Mouse (Mus musculus): ENCODE measurements around the gene A930009A15Rik. TPM values are rescaled to one million over a fixed set of nuclear protein-coding genes. Genes with fewer than 3 reads are reported as not detected.

A930009A15Rik gene
- polyA plus RNA-seq, 1 experiment from 2014 or later = not detected

GRCm38 (mm10) chr10:115579076-115579475 is 9.3 kb downstream of the A930009A15Rik start:
- Histone ChIP-seq H3K4me3 (ENCODE audit: low read depth, low read length) (no peak overlapping the region), H3K4me2 (replicated peaks; ENCODE audit: low read depth) (no peak overlapping the region), H3K9me3 (ENCODE audit: control insufficient read depth) (no peaks in the 10 kb centered on the region), H3K27me3 (replicated peaks; ENCODE audit: control insufficient read depth, insufficient read depth, low read length) (no peaks in the 10 kb centered on the region), H3K36me3 (ENCODE audit: control insufficient read depth, insufficient read depth) (no peaks in the 10 kb centered on the region), H3K27ac (ENCODE audit: low read depth, low read length) (no peak overlapping the region), H3K9ac (ENCODE audit: low read depth, low read length) (no peak overlapping the region), H3K4me1 (replicated peaks; ENCODE audit: control insufficient read depth, insufficient read depth, low read length) (0 out of 2 replicates have a peak, but pooled peaks cover 2% of the 10 kb centered on the region)
- WGBS = 84% methylated on average over 7 of the region's 7 CpGs
- no peak for TF ChIP-seq CTCF (IDR thresholded peaks at IDR 0.05; ENCODE audit: low read depth)
- no peak for ATAC-seq

DNA sequence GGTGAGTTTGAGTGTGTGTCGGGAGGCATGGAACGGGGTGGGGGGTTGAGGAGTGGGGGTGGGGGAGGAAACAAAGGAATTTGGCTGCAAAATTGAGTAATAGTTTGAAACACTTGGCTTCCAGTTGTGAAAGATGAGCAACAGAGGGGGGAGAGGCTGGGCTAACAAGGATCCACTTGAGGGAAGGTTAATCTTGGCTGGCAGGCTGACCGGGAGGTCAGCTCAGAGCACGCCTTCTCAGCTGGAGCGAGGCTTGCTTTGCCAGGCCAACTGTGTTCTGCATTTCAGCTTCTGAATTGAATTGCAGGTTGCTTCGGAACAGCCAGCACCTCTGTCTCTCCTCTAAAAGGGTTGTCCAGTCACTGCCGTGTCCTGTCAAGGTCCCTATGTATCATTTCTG is 9.7 kb downstream of the A930009A15Rik start:
- Histone ChIP-seq H3K9me3 (ENCODE audit: control insufficient read depth) (no peaks in the 10 kb centered on the region), H3K36me3 (ENCODE audit: control insufficient read depth, insufficient read depth) (no peaks in the 10 kb centered on the region), H3K9ac (ENCODE audit: low read depth, low read length) (no peak overlapping the region), H3K4me2 (replicated peaks; ENCODE audit: low read depth) (no peak overlapping the region), H3K27me3 (replicated peaks; ENCODE audit: control insufficient read depth, insufficient read depth, low read length) (no peaks in the 10 kb centered on the region), H3K4me1 (replicated peaks; ENCODE audit: control insufficient read depth, insufficient read depth, low read length) (0 out of 2 replicates have a peak, but pooled peaks cover 2% of the 10 kb centered on the region), H3K27ac (ENCODE audit: low read depth, low read length) (no peak overlapping the region), H3K4me3 (ENCODE audit: low read depth, low read length) (no peak overlapping the region)
- no peak for ATAC-seq
- WGBS = 53% methylated on average over 7 of the region's 7 CpGs
- no peak for TF ChIP-seq CTCF (IDR thresholded peaks at IDR 0.05; ENCODE audit: low read depth)

GRCm38 (mm10) chr10:115581971-115582370 is 12.2 kb downstream of the A930009A15Rik start:
- 76% methylated on average over 9 of the region's 9 CpGs for WGBS
- no peak for TF ChIP-seq CTCF (IDR thresholded peaks at IDR 0.05; ENCODE audit: low read depth)
- H3K4me3 ChIP-seq (ENCODE audit: low read depth, low read length) = no peak overlapping the region

GRCm38 (mm10) chr10:115583071-115583470 is 13.3 kb downstream of the A930009A15Rik start:
- Histone ChIP-seq H3K4me1 (replicated peaks; ENCODE audit: control insufficient read depth, insufficient read depth, low read length) (peaks cover 2% of the 10 kb centered on the region; the same call in 1 of the 2 replicates), H3K9ac (ENCODE audit: low read depth, low read length) (no peak overlapping the region), H3K4me2 (replicated peaks; ENCODE audit: low read depth) (no peak overlapping the region), H3K9me3 (ENCODE audit: control insufficient read depth) (no peaks in the 10 kb centered on the region), H3K36me3 (ENCODE audit: control insufficient read depth, insufficient read depth) (no peaks in the 10 kb centered on the region), H3K27me3 (replicated peaks; ENCODE audit: control insufficient read depth, insufficient read depth, low read length) (peaks cover 19% of the 10 kb centered on the region; the same call in 1 of the 2 replicates), H3K4me3 (ENCODE audit: low read depth, low read length) (no peak overlapping the region), H3K27ac (ENCODE audit: low read depth, low read length) (no peak overlapping the region)
- WGBS = 83% methylated on average over 3 of the region's 3 CpGs
- TF ChIP-seq CTCF (IDR thresholded peaks at IDR 0.05; ENCODE audit: low read depth) = no peak
- ATAC-seq = no peak

More at GRCm38 (mm10) chr10:115581971-115582370, 12.2 kb downstream of the A930009A15Rik start:
- no peaks in the 10 kb centered on the region for H3K36me3 ChIP-seq (ENCODE audit: control insufficient read depth, insufficient read depth)
- no peak overlapping the region for H3K27ac ChIP-seq (ENCODE audit: low read depth, low read length)
- H3K27me3 ChIP-seq (replicated peaks; ENCODE audit: control insufficient read depth, insufficient read depth, low read length) = peaks cover 13% of the 10 kb centered on the region; the same call in 1 of the 2 replicates
- H3K4me2 ChIP-seq (replicated peaks; ENCODE audit: low read depth) = no peak overlapping the region
- no peaks in the 10 kb centered on the region for H3K9me3 ChIP-seq (ENCODE audit: control insufficient read depth)
- H3K9ac ChIP-seq (ENCODE audit: low read depth, low read length) = no peak overlapping the region
- H3K4me1 ChIP-seq (replicated peaks; ENCODE audit: control insufficient read depth, insufficient read depth, low read length) = peaks cover 2% of the 10 kb centered on the region; the same call in 1 of the 2 replicates
- no peak for ATAC-seq

DNA sequence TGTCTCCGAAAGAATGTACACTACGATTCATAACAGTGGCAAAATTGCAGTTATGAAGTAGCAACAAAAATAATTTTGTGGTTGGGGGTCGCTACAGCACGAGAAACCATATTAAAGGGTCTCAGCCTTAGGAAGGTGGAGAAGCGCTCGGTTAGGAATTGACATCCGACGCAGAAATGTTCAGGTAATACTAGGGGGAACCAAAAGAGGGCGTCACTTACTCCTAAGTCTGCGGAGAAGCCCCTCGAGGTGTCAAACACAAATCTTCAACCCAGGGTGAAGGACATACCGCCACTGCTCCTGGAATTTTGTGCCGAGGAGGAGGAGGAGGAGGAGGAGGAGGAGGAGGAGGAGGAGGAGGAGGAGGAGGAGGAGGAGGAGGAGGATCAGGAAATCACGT is 14.9 kb downstream of the A930009A15Rik start:
- H3K9ac ChIP-seq (ENCODE audit: low read depth, low read length) = no peak overlapping the region
- 38% methylated on average over 14 of the region's 14 CpGs for WGBS
- TF ChIP-seq CTCF (IDR thresholded peaks at IDR 0.05; ENCODE audit: low read depth) = no peak
- no peak overlapping the region for H3K27ac ChIP-seq (ENCODE audit: low read depth, low read length)
- H3K9me3 ChIP-seq (ENCODE audit: control insufficient read depth) = no peaks in the 10 kb centered on the region
- peaks cover 19% of the 10 kb centered on the region; the same call in 1 of the 2 replicates for H3K27me3 ChIP-seq (replicated peaks; ENCODE audit: control insufficient read depth, insufficient read depth, low read length)
- peaks cover 2% of the 10 kb centered on the region; the same call in 1 of the 2 replicates for H3K4me1 ChIP-seq (replicated peaks; ENCODE audit: control insufficient read depth, insufficient read depth, low read length)
- ATAC-seq = no peak
- H3K36me3 ChIP-seq (ENCODE audit: control insufficient read depth, insufficient read depth) = no peaks in the 10 kb centered on the region
- H3K4me2 ChIP-seq (replicated peaks; ENCODE audit: low read depth) = 0 out of 2 replicates have a peak overlapping the region, but pooled peaks have one; percentile 85
- no peak overlapping the region; the same call in 1 of the 2 replicates for H3K4me3 ChIP-seq (ENCODE audit: low read depth, low read length)

DNA sequence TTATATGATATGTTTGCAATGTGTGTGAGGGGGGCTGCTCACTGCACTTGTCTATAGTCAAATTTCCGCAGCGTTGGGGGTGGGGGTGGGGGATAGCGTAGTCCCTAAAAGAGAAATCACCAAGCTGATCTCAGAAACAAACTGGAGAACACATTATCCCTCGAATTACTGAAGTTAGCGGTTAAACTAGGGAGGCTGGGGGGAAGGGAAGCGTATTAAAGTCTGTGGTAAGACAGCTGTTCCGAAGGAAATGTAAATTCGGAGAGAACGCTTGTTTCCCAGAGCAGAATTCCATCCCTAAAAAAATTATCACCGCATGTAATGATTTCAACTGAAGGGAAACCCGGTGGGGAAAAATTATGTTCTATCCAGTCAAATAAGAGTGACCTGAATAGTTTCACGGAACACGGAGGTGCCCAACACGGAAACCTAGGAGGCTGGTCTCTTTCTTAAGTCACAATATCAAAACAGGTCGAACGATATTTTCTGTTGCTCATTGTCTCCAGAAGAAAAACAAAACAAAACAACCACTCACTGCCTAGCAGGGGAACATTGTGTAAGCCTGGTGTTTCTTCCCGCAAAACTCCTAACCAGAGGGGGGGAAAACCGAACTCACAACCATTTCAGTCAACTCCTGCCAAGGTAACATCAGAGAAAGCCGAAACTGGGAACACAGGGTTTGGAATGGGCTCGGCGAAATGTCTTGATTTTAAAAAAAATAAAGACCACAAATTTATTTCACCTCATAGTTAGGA is 15.9 kb downstream of the A930009A15Rik start:
- Histone ChIP-seq H3K9ac (ENCODE audit: low read depth, low read length) (no peak overlapping the region), H3K9me3 (ENCODE audit: control insufficient read depth) (no peaks in the 10 kb centered on the region), H3K4me1 (replicated peaks; ENCODE audit: control insufficient read depth, insufficient read depth, low read length) (no peaks in the 10 kb centered on the region; the same call in 1 of the 2 replicates), H3K36me3 (ENCODE audit: control insufficient read depth, insufficient read depth) (no peaks in the 10 kb centered on the region), H3K27ac (ENCODE audit: low read depth, low read length) (no peak overlapping the region), H3K27me3 (replicated peaks; ENCODE audit: control insufficient read depth, insufficient read depth, low read length) (peaks cover 19% of the 10 kb centered on the region; the same call in 1 of the 2 replicates), H3K4me2 (replicated peaks; ENCODE audit: low read depth) (peak overlapping the region; percentile 85), H3K4me3 (ENCODE audit: low read depth, low read length) (peak overlapping the region; percentile 51)
- ATAC-seq = no peak
- WGBS = 3% methylated on average over 21 of the region's 21 CpGs
- no peak for TF ChIP-seq CTCF (IDR thresholded peaks at IDR 0.05; ENCODE audit: low read depth)

Measured in intestine, postnatal 0 days (tissue).